Comparison of ENCODE assay signal across 27 mouse cellular contexts in the genomic region with DNA sequence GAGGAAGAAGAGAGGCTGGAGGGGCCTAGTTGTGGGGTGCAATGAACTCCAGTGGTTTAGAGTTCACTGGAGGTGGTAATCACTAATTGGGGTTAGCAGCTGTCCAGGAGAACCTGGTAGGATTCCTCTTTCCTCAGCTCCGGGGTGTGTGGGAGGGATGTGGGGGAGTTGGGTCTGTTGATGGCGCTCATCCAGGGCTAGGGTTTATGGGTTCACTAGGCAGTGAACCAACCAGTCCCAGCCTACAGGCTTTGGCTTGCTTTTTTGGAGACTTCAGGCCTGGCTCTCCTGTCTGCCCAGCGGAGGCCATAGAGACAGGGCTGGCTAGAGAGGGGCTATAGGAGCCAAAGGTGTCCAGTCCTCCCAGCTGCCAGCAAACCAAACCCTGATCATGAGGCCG. TPM values are rescaled to one million over a fixed set of nuclear protein-coding genes. Genes with fewer than 3 reads are reported as not detected.
DNase-seq lines count a peak whose midpoint lies in the region; ATAC-seq and TF ChIP-seq lines count a peak whose summit lies in the region.
"Had no signal": no experiment of that assay in that cellular context is flagged by ENCODE, and none has a peak within 500 bp of the region (broad histone marks: within the 10 kb centered on the region; RNA-seq: fewer than 3 reads in every experiment).

No protein-coding gene starts in this region.

- H3K36me3 ChIP-seq in heart, embryonic 10.5 days: no peaks in the 10 kb centered on the region
- H3K36me3 ChIP-seq in heart, embryonic 11.5 days (ENCODE audit: control insufficient read depth, insufficient read depth, low read length): no peaks in the 10 kb centered on the region
- no peaks in the 10 kb centered on the region for H3K36me3 ChIP-seq in kidney, embryonic 14.5 days (ENCODE audit: control insufficient read depth, insufficient read depth, low read length)
- H3K36me3 ChIP-seq in kidney, adult 2 months (ENCODE audit: control insufficient read depth, insufficient read depth, low read length): no peaks in the 10 kb centered on the region
- H3K36me3 ChIP-seq: G1E; hindbrain, embryonic 12.5 days; limb, embryonic 13.5 days; lung, embryonic 15.5 days; midbrain, embryonic 10.5 days; midbrain, embryonic 15.5 days; neural tube, embryonic 15.5 days had no signal

- WGBS in heart, embryonic 10.5 days: 79% methylated on average over 4 of the region's 4 CpGs
- WGBS in heart, embryonic 11.5 days (ENCODE audit: insufficient replicate concordance): 86% methylated on average over 4 of the region's 4 CpGs
- 49% methylated on average over 4 of the region's 4 CpGs for WGBS in kidney, embryonic 14.5 days
- 55% methylated on average over 4 of the region's 4 CpGs for WGBS in kidney, adult 2 months

- H3K9me3 ChIP-seq in heart, embryonic 10.5 days: no peaks in the 10 kb centered on the region
- H3K9me3 ChIP-seq in heart, embryonic 11.5 days (replicated peaks; ENCODE audit: control insufficient read depth, low read length): no peaks in the 10 kb centered on the region
- no peaks in the 10 kb centered on the region for H3K9me3 ChIP-seq in kidney, embryonic 14.5 days (ENCODE audit: control insufficient read depth, low read length)
- H3K9me3 ChIP-seq: forebrain, embryonic 13.5 days; hindbrain, embryonic 12.5 days; limb, embryonic 13.5 days; lung, embryonic 15.5 days; midbrain, embryonic 10.5 days; midbrain, embryonic 15.5 days; neural tube, embryonic 15.5 days had no signal

- no peak for TF ChIP-seq CTCF in kidney, adult 2 months (conservative IDR thresholded peaks at IDR 0.05; ENCODE audit: insufficient read depth, insufficient read length, low read depth, low read length)

- no peak for TF ChIP-seq POLR2A in kidney, adult 2 months (IDR thresholded peaks at IDR 0.05; ENCODE audit: low read depth, low read length)

- no peak for DNase-seq in heart, embryonic 10.5 days (ENCODE audit: low spot score)
- no peak for DNase-seq in kidney, postnatal 36 days
- peak; percentile 59 to 73 for DNase-seq in kidney, postnatal 4 days
- no peak for DNase-seq in kidney, adult 2 months
- no peak for DNase-seq in embryo, embryonic 9.5 days (ENCODE audit: extremely low spot score)
- DNase-seq: adrenal gland, adult 8-10 months; cerebellum, adult 2 months; cerebellum, postnatal 14 days; gastrocnemius, postnatal 10 days; heart, postnatal 36 days; thymus, postnatal 14 days had no signal

- peak overlapping the region; percentile 52; the same call in 1 of the 2 replicates for H3K27ac ChIP-seq in heart, embryonic 10.5 days
- no peak overlapping the region for H3K27ac ChIP-seq in heart, embryonic 11.5 days (ENCODE audit: low read depth, low read length)
- H3K27ac ChIP-seq in kidney, embryonic 14.5 days (ENCODE audit: low read depth, low read length): no peak overlapping the region
- H3K27ac ChIP-seq in kidney, adult 2 months (ENCODE audit: insufficient read depth, low read depth, low read length): no peak overlapping the region
- H3K27ac ChIP-seq: forebrain, embryonic 13.5 days; hindbrain, embryonic 12.5 days; hindbrain, postnatal 0 days; limb, embryonic 13.5 days; lung, embryonic 15.5 days; midbrain, embryonic 10.5 days; midbrain, embryonic 15.5 days; neural tube, embryonic 15.5 days had no signal

- ATAC-seq in heart, embryonic 11.5 days (replicated peaks; ENCODE audit: insufficient number of reproducible peaks, low FRiP score, low TSS enrichment): no peak
- ATAC-seq in kidney, embryonic 14.5 days (ENCODE audit: low FRiP score, low TSS enrichment): peak; percentile 56
- ATAC-seq: forebrain, embryonic 13.5 days; hindbrain, postnatal 0 days; midbrain, embryonic 15.5 days had no signal

- no peak overlapping the region for H3K4me2 ChIP-seq in heart, embryonic 11.5 days
- H3K4me2 ChIP-seq in kidney, embryonic 14.5 days (replicated peaks; ENCODE audit: low read depth, low read length): no peak overlapping the region
- H3K4me2 ChIP-seq: forebrain, embryonic 13.5 days; hindbrain, embryonic 12.5 days; limb, embryonic 13.5 days; liver, embryonic 11.5 days; lung, embryonic 15.5 days; midbrain, embryonic 15.5 days; neural tube, embryonic 15.5 days had no signal

- peaks cover 28% of the 10 kb centered on the region for H3K4me1 ChIP-seq in heart, embryonic 10.5 days
- peaks cover 6% of the 10 kb centered on the region; the same call in 1 of the 2 replicates for H3K4me1 ChIP-seq in heart, embryonic 11.5 days (ENCODE audit: control insufficient read depth, insufficient read depth, low read length)
- H3K4me1 ChIP-seq in kidney, embryonic 14.5 days (ENCODE audit: control insufficient read depth, insufficient read depth, low read length): peaks cover 10% of the 10 kb centered on the region; the same call in 1 of the 2 replicates
- no peaks in the 10 kb centered on the region for H3K4me1 ChIP-seq in kidney, adult 2 months (ENCODE audit: control insufficient read depth, insufficient read depth, low read length)
- H3K4me1 ChIP-seq: forebrain, embryonic 13.5 days; lung, embryonic 15.5 days; midbrain, embryonic 10.5 days; midbrain, embryonic 15.5 days; neural tube, embryonic 15.5 days had no signal

- H3K9ac ChIP-seq in heart, embryonic 11.5 days (ENCODE audit: low read depth, low read length): no peak overlapping the region
- H3K9ac ChIP-seq in kidney, embryonic 14.5 days (ENCODE audit: low read depth, low read length): no peak overlapping the region
- H3K9ac ChIP-seq: forebrain, embryonic 13.5 days; hindbrain, embryonic 12.5 days; limb, embryonic 13.5 days; lung, embryonic 15.5 days; midbrain, embryonic 15.5 days; neural tube, embryonic 15.5 days had no signal

- H3K4me3 ChIP-seq in heart, embryonic 10.5 days: no peak overlapping the region
- no peak overlapping the region for H3K4me3 ChIP-seq in heart, embryonic 11.5 days (ENCODE audit: low read depth, low read length)
- no peak overlapping the region for H3K4me3 ChIP-seq in kidney, embryonic 14.5 days (ENCODE audit: low read length)
- no peak overlapping the region for H3K4me3 ChIP-seq in kidney, adult 2 months (ENCODE audit: insufficient read depth, low read depth, low read length)
- H3K4me3 ChIP-seq: forebrain, embryonic 13.5 days; hindbrain, embryonic 12.5 days; limb, embryonic 13.5 days; lung, embryonic 15.5 days; midbrain, embryonic 10.5 days; midbrain, embryonic 15.5 days; neural tube, embryonic 15.5 days had no signal

- peaks cover 15% of the 10 kb centered on the region; the same call in 1 of the 2 replicates for H3K27me3 ChIP-seq in heart, embryonic 10.5 days (ENCODE audit: insufficient read depth, poor library complexity, severe bottlenecking)
- no peaks in the 10 kb centered on the region for H3K27me3 ChIP-seq in heart, embryonic 11.5 days (ENCODE audit: control insufficient read depth, insufficient read depth, low read length)
- no peaks in the 10 kb centered on the region for H3K27me3 ChIP-seq in kidney, embryonic 14.5 days (ENCODE audit: control insufficient read depth, insufficient read depth, low read length)
- H3K27me3 ChIP-seq in kidney, adult 2 months (replicated peaks; ENCODE audit: control insufficient read depth, insufficient read depth, low read length): no peaks in the 10 kb centered on the region
- H3K27me3 ChIP-seq: forebrain, embryonic 13.5 days; limb, embryonic 13.5 days; lung, embryonic 15.5 days; midbrain, embryonic 15.5 days; neural tube, embryonic 15.5 days had no signal

RNA-seq across cellular contexts. Expression of a gene that starts 15.9 kb away (rescaled TPM):
- 1.9 and 2.9 TPM in 2 replicates for polyA plus RNA-seq in heart, embryonic 10.5 days (2016; fragmentation: Nextera tagmentation; extraction: Ambion mirVana)
- 1.9 and 2.4 TPM in 2 replicates for polyA plus RNA-seq in heart, embryonic 11.5 days (2014; fragmentation: Nextera tagmentation; extraction: Ambion mirVana)
- 1.1 and 1.3 TPM in 2 replicates for polyA plus RNA-seq in kidney, embryonic 14.5 days (2014; fragmentation: Nextera tagmentation; extraction: Ambion mirVana)
- 0.38 and 0.44 TPM in 2 replicates for polyA plus RNA-seq in kidney, adult 2 months (2012; rRNA removed)
- polyA plus RNA-seq: hindbrain, postnatal 0 days had no signal

RNA-seq across cellular contexts. Expression of a gene that starts 20.5 kb away (rescaled TPM):
- 0.87 and 0.96 TPM in 2 replicates for polyA plus RNA-seq in heart, embryonic 10.5 days (2016; fragmentation: Nextera tagmentation; extraction: Ambion mirVana)
- polyA plus RNA-seq in heart, embryonic 11.5 days (2014; fragmentation: Nextera tagmentation; extraction: Ambion mirVana): 0.39 and 0.63 TPM in 2 replicates
- polyA plus RNA-seq in kidney, embryonic 14.5 days (2014; fragmentation: Nextera tagmentation; extraction: Ambion mirVana): 0.08 and 0.21 TPM in 2 replicates
- 0.03 TPM in 2 replicates for polyA plus RNA-seq in kidney, adult 2 months (2012; rRNA removed)
- polyA plus RNA-seq: cerebellum, adult 2 months; cortical plate, adult 2 months; embryonic facial prominence, embryonic 11.5 days; forebrain, embryonic 13.5 days; midbrain, embryonic 15.5 days; neural tube, embryonic 15.5 days had no signal

RNA-seq across cellular contexts. Expression of a gene that starts 47.5 kb away (rescaled TPM):
- polyA plus RNA-seq in heart, embryonic 10.5 days (2016; fragmentation: Nextera tagmentation; extraction: Ambion mirVana): not detected in 2 replicates
- polyA plus RNA-seq in heart, embryonic 11.5 days (2014; fragmentation: Nextera tagmentation; extraction: Ambion mirVana): not detected in 2 replicates
- not detected in 2 replicates for polyA plus RNA-seq in kidney, embryonic 14.5 days (2014; fragmentation: Nextera tagmentation; extraction: Ambion mirVana)
- polyA plus RNA-seq in kidney, adult 2 months (2012; rRNA removed): not detected in 2 replicates
- polyA plus RNA-seq: cerebellum, adult 2 months; embryonic facial prominence, embryonic 11.5 days; forebrain, embryonic 13.5 days; G1E; limb, embryonic 13.5 days; liver, embryonic 11.5 days; liver, embryonic 16.5 days; neural tube, embryonic 15.5 days; urinary bladder, adult 2 months had no signal

RNA-seq across cellular contexts. Expression of a gene that starts 55.6 kb away (rescaled TPM):
- polyA plus RNA-seq in heart, embryonic 10.5 days (2016; fragmentation: Nextera tagmentation; extraction: Ambion mirVana): 0.16 TPM in 2 replicates
- polyA plus RNA-seq in heart, embryonic 11.5 days (2014; fragmentation: Nextera tagmentation; extraction: Ambion mirVana): 0.19 and 0.24 TPM in 2 replicates
- polyA plus RNA-seq in kidney, embryonic 14.5 days (2014; fragmentation: Nextera tagmentation; extraction: Ambion mirVana): 0.09 and 0.39 TPM in 2 replicates
- 0.13 and 0.23 TPM in 2 replicates for polyA plus RNA-seq in kidney, adult 2 months (2012; rRNA removed)
- polyA plus RNA-seq: forebrain, embryonic 13.5 days; hindbrain, postnatal 0 days; liver, embryonic 16.5 days had no signal

Comparison
In these comparisons a context has a peak if more than half of its experiments do, and no peak if none do; other contexts are left out.
1. DNase-seq: peak in kidney, postnatal 4 days (2 of 2); none in heart, embryonic 10.5 days (single experiment), kidney, postnatal 36 days (0 of 2), kidney, adult 2 months (single experiment) and embryo, embryonic 9.5 days (single experiment).